In genomic region chr8:61591446-61591845, GRCm38 (mm10) we compare ENCODE assay signal across 8 mouse cellular contexts.
A peak's percentile ranks its signal among the peaks of the same experiment; 100 is the strongest.
DNase-seq lines count a peak whose midpoint lies in the region; ATAC-seq and TF ChIP-seq lines count a peak whose summit lies in the region.

No protein-coding gene starts in this region.

- no peak for ATAC-seq in heart, embryonic 12.5 days (ENCODE audit: insufficient number of reproducible peaks, low FRiP score)
- ATAC-seq in Patski, result peak; percentile 13
- peak; percentile 18 for ATAC-seq in forebrain, embryonic 15.5 days (replicated peaks)
- peak; percentile 19; the same call in 1 of the 2 replicates for ATAC-seq in liver, embryonic 12.5 days
- no peak for ATAC-seq in erythroid progenitor cell, adult 5-6 weeks (replicated peaks; ENCODE audit: low FRiP score, poor library complexity, severe bottlenecking)

- H3K4me3 ChIP-seq in heart, embryonic 12.5 days, result peak overlapping the region; percentile 66
- peak overlapping the region; percentile 77 for H3K4me3 ChIP-seq in forebrain, embryonic 15.5 days
- peak overlapping the region; percentile 60; the same call in 1 of the 2 replicates for H3K4me3 ChIP-seq in liver, embryonic 12.5 days

- H3K9me3 ChIP-seq in heart, embryonic 12.5 days (replicated peaks), result no peaks in the 10 kb centered on the region
- H3K9me3 ChIP-seq in forebrain, embryonic 15.5 days, result no peaks in the 10 kb centered on the region
- no peaks in the 10 kb centered on the region for H3K9me3 ChIP-seq in liver, embryonic 12.5 days (replicated peaks)

- H3K27me3 ChIP-seq in heart, embryonic 12.5 days (replicated peaks), result no peaks in the 10 kb centered on the region
- H3K27me3 ChIP-seq in Patski, result no peaks in the 10 kb centered on the region
- no peaks in the 10 kb centered on the region for H3K27me3 ChIP-seq in forebrain, embryonic 15.5 days
- peaks cover 32% of the 10 kb centered on the region for H3K27me3 ChIP-seq in liver, embryonic 12.5 days (replicated peaks)

- H3K36me3 ChIP-seq in heart, embryonic 12.5 days, result peaks cover 11% of the 10 kb centered on the region; the same call in 1 of the 2 replicates
- no peaks in the 10 kb centered on the region for H3K36me3 ChIP-seq in forebrain, embryonic 15.5 days
- no peaks in the 10 kb centered on the region for H3K36me3 ChIP-seq in liver, embryonic 12.5 days

- DNase-seq in heart, adult 18-20 months, result no peak
- DNase-seq in Patski (ENCODE audit: low read depth, low spot score), result no peak
- DNase-seq in urinary bladder, postnatal 14 days (ENCODE audit: low spot score), result no peak
- no peak for DNase-seq in right cerebral cortex, postnatal 14 days

- H3K4me2 ChIP-seq in heart, embryonic 12.5 days, result peak overlapping the region; percentile 80
- peak overlapping the region; percentile 86 for H3K4me2 ChIP-seq in forebrain, embryonic 15.5 days (replicated peaks)
- H3K4me2 ChIP-seq in liver, embryonic 12.5 days, result peak overlapping the region; percentile 72

- 8% methylated on average over 8 of the region's 8 CpGs for WGBS in heart, embryonic 12.5 days
- 2% methylated on average over 8 of the region's 8 CpGs for WGBS in forebrain, embryonic 15.5 days
- 24% methylated on average over 8 of the region's 8 CpGs for WGBS in liver, embryonic 12.5 days (ENCODE audit: insufficient replicate concordance)

- in situ Hi-C loops in Patski (cut with MboI; ENCODE audit: low pct_unique_long_range_greater_than_20kb), result no loop called here

- no peak overlapping the region for H3K9ac ChIP-seq in heart, embryonic 12.5 days
- peak overlapping the region; percentile 66 for H3K9ac ChIP-seq in forebrain, embryonic 15.5 days (replicated peaks)
- H3K9ac ChIP-seq in liver, embryonic 12.5 days, result no peak overlapping the region

- CTCF ChIA-PET in Patski (lab: Charles Lee), result interaction anchor here (0.7 to 1.1 kb wide), 2 partner anchors 13 to 70 kb away, joined by 3 read pairs; no protein-coding TSS in a partner anchor

- POLR2A ChIA-PET in Patski (lab: Charles Lee), result interaction anchor here (1.8 kb wide), 1 partner anchor 15 kb away, joined by 11 read pairs; no protein-coding TSS in a partner anchor

- no peak for TF ChIP-seq CTCF in Patski (IDR thresholded peaks at IDR 0.05)

- H3K27ac ChIP-seq in heart, embryonic 12.5 days (ENCODE audit: poor library complexity, severe bottlenecking), result peak overlapping the region; percentile 93
- peak overlapping the region; percentile 53; the same call in 1 of the 2 replicates for H3K27ac ChIP-seq in forebrain, embryonic 15.5 days (replicated peaks)
- H3K27ac ChIP-seq in liver, embryonic 12.5 days, result no peak overlapping the region

- H3K4me1 ChIP-seq in heart, embryonic 12.5 days (replicated peaks), result peaks cover 41% of the 10 kb centered on the region
- peaks cover 20% of the 10 kb centered on the region for H3K4me1 ChIP-seq in forebrain, embryonic 15.5 days
- peaks cover 5% of the 10 kb centered on the region; the same call in 1 of the 2 replicates for H3K4me1 ChIP-seq in liver, embryonic 12.5 days

Comparison
In these comparisons a context has a peak if more than half of its experiments do, and no peak if none do; other contexts are left out.
1. ATAC-seq: peak in Patski (single experiment), forebrain, embryonic 15.5 days (single experiment) and liver, embryonic 12.5 days (single experiment); none in heart, embryonic 12.5 days (single experiment) and erythroid progenitor cell, adult 5-6 weeks (single experiment).
2. Peak in every context shown above with its lines, with median percentiles within 50 percentile points of each other: H3K4me2 ChIP-seq and H3K4me3 ChIP-seq.